10 mouse cellular contexts compared by ENCODE assay signal in the genomic region with DNA sequence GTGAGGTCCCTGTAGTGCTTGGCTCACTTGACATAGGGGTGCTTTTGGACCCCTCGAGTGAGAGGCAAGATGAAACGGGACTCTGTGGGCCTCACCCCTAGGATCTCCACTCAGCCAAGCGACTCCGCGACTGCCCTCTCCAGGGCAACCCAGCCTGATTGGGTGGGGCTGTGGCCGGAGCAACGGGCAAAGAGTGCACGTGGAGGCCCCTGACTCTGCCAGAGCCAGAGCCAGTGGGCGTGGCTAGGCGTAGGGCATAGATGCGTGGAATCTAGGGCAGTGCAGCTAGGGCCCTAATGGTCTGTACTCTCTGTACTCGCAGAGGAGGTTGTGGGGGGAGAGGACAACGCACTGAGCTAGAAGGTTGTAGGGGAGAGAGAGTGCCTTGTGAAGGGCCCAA. TPM values are rescaled to one million over a fixed set of nuclear protein-coding genes. Genes with fewer than 3 reads are reported as not detected.
DNase-seq lines count a peak whose midpoint lies in the region; ATAC-seq lines count a peak whose summit lies in the region.
"Had no signal": no experiment of that assay in that cellular context is flagged by ENCODE, and none has a peak within 500 bp of the region (broad histone marks: within the 10 kb centered on the region; RNA-seq: fewer than 3 reads in every experiment).

A gene (minus strand): TSS at position 195 of the 400 bp plus-strand sequence.

- H3K4me3 ChIP-seq in heart, embryonic 13.5 days: no peak within 1 kb of the TSS
- H3K4me3 ChIP-seq: liver, embryonic 13.5 days had no signal

- no peak within 1 kb of the TSS for H3K27ac ChIP-seq in heart, embryonic 13.5 days (replicated peaks)
- H3K27ac ChIP-seq: liver, embryonic 13.5 days had no signal

- 0 out of 2 replicates have a peak within 1 kb of the TSS, but pooled peaks have one; percentile 30 for H3K9ac ChIP-seq in heart, embryonic 13.5 days
- H3K9ac ChIP-seq: liver, embryonic 13.5 days had no signal

- no peak for ATAC-seq in heart, embryonic 13.5 days (ENCODE audit: extremely low read depth, insufficient number of reproducible peaks, low FRiP score, low TSS enrichment)
- ATAC-seq in megakaryocyte-erythroid progenitor cell, adult 5-6 weeks (replicated peaks; ENCODE audit: low FRiP score, low TSS enrichment, poor library complexity, severe bottlenecking): no peak
- ATAC-seq: forebrain, embryonic 14.5 days had no signal

- H3K9me3 ChIP-seq in heart, embryonic 13.5 days: no peaks in the 10 kb centered on the region
- H3K9me3 ChIP-seq: liver, embryonic 13.5 days had no signal

- H3K4me1 ChIP-seq in heart, embryonic 13.5 days: peaks cover 20% of the 10 kb centered on the region
- H3K4me1 ChIP-seq: liver, embryonic 13.5 days had no signal

- no peak for DNase-seq in heart, postnatal 4 days
- peak; percentile 87 for DNase-seq in retina, postnatal 1 day
- DNase-seq in retina, embryonic 14.5 days (ENCODE audit: low spot score): no peak
- peak; percentile 67 for DNase-seq in kidney, postnatal 10 days
- DNase-seq in testis, postnatal 10 days (ENCODE audit: low spot score): peak; percentile 67
- no peak for DNase-seq in thymus, postnatal 25 days
- DNase-seq: liver, embryonic 13.5 days had no signal

- 41% methylated on average over 13 of the region's 13 CpGs for WGBS in heart, embryonic 13.5 days

- H3K36me3 ChIP-seq in heart, embryonic 13.5 days: peaks cover 38% of the 10 kb centered on the region

- peak within 1 kb of the TSS; percentile 2; the same call in 1 of the 2 replicates for H3K4me2 ChIP-seq in heart, embryonic 13.5 days
- H3K4me2 ChIP-seq: liver, embryonic 13.5 days had no signal

- H3K27me3 ChIP-seq in heart, embryonic 13.5 days (replicated peaks): peaks cover 27% of the 10 kb centered on the region
- H3K27me3 ChIP-seq: liver, embryonic 13.5 days had no signal

RNA-seq across cellular contexts. Expression of the gene that starts here (rescaled TPM):
- polyA plus RNA-seq in heart, embryonic 13.5 days (2015; fragmentation: Nextera tagmentation; extraction: Ambion mirVana): 0.25 TPM in 1 of 2 replicates, not detected in the other
- under 1 TPM; 0.50 to 0.57 TPM for total RNA-seq in heart, postnatal 4 days (2021)
- total RNA-seq in megakaryocyte-erythroid progenitor cell, adult 5-6 weeks (2014; fragmentation: Nextera tagmentation): not detected in 2 replicates
- total RNA-seq in megakaryocyte-erythroid progenitor cell, adult 5-6 weeks (2017): 0.23 TPM in 1 of 2 replicates, not detected in the other

Comparison
In these comparisons a context has a peak if more than half of its experiments do, and no peak if none do; other contexts are left out.
1. DNase-seq: peak in retina, postnatal 1 day (single experiment), kidney, postnatal 10 days (single experiment) and testis, postnatal 10 days (single experiment); none in heart, postnatal 4 days (single experiment), retina, embryonic 14.5 days (single experiment) and thymus, postnatal 25 days (single experiment).